Mouse (Mus musculus): ENCODE measurements around the gene Fam234b.

Fam234b gene

DNA sequence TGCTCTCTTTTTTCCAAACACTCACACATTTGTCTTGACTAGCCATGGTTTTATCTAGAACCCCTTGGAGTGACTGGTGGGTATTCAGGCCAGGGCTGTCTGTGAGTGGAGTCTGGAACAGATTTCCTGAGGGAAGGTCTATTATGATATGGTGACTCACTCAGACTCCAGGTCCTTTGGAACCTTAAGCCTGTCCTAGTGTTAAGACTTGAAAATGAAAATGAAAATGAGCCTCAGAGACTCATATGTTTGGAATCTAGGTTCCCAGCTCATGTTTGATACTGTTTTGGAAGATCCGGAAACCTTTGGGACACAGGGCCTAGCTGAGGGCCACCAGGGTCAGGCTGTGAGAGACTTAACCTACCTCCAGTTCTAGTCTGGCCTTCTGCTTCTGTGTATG lies 68.3 kb downstream of the Fam234b start:
- intact Hi-C loops (cut with DNase I), result no loop called here

DNA sequence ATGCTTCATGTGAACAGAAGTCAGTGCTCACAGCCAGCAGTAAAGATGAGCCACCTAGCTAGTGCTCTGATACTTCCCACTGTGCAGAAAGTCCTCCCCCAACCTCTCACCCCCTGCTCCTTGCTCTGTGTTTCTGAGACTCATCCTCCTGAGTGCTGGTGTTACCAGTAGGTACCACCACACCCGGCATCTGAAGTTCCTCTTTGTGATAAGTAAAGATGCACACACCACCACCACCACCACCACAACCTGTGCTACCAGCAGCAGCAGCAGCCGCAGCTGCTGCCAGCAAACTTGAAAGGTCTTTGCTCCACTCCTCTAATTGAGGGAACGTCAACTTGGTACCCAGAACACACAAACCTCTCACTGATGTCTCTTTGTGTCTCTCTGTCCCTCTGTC lies 69.4 kb downstream of the Fam234b start:
- intact Hi-C loops (cut with DNase I), result no loop called here

DNA sequence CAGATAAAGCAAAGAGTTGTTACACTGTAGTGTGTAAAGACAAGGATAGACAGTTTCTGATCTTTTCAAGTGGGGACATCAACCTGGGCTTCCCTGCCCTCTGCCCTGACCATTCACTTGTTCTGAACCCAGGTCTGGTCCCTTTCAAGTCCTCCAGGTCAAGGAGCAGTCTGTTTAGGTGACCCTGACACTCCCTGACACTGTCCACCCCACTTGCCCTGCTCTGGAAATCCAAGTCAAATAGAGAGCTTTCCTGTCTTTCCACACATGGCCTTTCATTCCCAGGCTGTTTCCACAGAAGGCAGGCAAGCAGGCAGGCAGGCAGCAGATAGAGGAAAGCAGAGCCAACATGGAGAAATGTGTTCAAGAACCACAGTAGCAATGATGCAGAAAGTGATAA lies 70.6 kb downstream of the Fam234b start:
- intact Hi-C loops (cut with DNase I), result no loop called here

DNA sequence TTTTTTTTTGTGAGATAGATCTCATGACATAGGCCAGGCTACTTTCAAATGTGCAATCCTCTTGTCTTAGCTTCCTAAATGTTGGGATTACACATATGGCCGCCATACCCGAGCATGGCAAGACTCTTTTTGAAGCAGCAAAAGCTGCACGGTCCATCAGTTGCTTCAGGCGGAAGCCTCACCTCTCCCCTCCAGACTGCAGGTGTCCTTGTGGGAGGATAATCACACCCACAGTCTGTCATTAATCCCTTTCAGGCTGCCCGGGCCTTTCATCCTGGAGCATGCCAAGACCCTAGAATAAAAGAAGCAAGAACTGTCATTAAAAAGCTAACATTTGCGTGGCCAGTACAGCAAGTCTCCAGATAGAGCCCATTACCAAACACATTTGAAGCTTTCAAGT lies 71.8 kb downstream of the Fam234b start:
- intact Hi-C loops (cut with DNase I), result no loop called here

DNA sequence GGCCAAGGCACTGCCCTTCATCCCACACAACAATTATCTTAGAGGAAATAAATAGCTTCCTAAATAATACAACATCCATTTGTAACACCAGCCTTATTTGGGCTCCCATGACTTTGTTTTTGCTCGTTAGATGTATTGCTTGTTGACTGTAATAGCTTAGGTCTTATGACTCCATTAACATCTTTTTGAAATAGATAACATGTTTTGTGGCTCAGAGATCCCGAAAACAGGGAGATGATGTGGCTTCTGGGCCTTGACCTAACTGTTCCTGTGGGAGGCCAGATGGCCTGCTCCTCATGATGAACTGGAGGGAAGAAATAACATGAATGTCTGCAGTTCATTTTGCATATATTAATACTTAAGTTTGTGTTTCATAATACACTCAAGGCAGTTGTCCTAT lies 74.0 kb downstream of the Fam234b start:
- intact Hi-C loops (cut with DNase I), result no loop called here

DNA sequence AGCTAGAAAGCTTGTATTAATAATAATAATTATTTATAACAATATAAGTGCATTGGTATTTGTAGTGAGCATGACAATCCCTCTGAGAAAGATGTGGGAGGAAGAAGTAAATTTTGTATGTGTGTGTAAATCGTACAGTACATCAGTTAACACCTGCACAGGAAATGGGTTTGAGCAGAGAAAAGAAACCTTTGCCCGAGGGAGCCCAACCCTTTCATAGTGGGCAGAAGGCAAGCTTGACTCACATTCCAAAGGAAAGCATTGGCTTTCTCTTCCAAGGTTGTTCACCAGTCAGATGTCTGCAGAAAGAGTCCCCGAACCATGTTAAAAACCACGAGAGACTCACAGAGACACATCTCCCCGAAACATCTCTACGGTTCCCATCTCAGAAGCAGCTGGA lies 75.3 kb downstream of the Fam234b start:
- intact Hi-C loops (cut with DNase I), result no loop called here

DNA sequence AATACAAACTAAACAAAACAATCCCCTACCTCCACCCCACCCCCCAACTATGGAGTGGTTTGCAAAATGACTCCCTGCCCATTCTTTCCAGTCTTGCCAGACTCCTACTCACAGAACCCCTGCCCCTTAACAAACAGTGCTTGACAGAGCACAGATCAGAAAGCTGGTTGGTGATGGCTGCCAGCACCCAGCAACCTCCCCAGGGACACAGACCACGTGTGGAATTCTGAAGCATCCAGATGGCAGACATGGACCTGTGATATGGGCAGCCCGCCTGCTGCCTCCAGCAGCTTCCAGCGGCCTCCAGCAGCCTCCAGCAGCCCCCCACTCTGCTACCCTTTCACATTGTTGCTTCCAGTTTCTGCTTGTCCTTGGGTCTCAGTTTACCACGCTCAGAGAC lies 77.5 kb downstream of the Fam234b start:
- intact Hi-C loops (cut with DNase I), result no loop called here

DNA sequence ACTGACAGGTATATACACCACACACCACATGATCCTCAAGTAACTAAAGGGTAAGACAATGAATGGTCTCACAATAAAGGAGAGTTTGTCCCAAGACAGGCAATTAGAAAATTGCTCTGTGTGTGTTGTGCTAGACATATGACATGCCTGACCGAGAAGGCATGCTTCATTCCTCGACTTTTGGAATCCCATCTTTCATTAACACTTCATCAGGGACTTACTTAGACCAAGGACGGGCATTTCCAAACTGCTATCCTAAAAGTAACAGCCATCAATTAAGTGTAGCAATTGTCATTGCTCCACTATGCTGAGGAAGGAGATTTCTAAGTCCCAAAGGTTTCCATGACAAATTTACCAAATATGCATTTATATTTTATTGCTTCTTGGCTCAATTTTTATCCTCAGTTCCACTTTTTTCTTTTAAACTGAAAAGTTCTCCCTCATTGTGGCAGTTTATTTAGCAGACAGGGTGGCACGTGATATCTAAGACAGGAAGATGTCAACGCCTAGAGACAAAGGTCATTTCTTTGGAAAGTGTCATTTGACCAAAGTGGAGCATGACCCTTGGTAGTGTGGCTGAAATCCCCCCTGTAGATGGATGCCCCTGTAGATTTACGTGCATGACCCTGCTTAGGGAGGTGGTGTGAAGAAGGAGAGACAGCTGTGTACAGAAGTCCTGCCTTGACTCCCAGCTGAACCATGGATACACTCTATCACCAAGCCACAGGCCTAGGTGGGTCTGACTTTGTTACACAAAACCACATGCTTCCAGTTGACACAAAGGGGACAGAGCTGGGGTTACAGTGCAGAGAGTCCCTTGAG lies 78.9 kb downstream of the Fam234b start:
- intact Hi-C loops (cut with DNase I), result no loop called here

DNA sequence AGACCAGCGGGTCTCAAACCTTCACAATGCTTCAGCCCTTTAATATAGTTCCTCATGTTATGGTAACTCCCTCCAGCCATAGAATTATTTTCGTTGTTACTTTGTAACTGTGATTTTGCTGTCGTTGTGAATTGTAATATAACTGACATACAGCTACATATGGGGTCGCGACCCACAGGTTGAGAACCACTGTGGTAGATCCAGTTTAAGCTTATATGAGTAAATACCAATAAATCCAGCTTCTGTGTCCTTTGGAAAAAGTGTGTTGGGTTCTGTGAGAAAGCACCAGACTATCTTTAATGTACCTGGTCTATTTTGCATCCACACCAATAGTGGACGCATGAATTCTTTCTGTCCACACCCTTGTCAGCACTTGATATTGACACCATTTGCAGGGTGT lies 80.5 kb downstream of the Fam234b start:
- intact Hi-C loops (cut with DNase I), result no loop called here

DNA sequence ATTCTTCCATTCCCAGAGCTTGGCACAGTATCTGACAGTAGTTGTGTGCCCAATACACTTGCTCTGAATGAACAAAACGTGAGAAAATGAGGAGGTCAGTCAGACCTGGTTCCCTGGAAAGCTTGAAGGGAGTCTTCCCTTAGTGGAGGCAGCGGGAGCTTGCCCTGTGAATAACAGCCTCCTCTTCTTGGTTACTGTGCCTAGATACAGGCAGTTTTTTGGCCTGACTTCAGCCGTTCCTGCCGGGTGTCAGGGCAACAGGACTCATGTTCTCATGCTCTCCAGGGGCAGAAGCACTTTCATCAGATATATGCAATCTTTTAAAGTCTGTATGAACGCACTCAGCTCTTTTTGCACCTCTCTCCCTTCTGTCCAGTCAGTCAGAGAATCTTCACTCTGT lies 81.5 kb downstream of the Fam234b start:
- intact Hi-C loops (cut with DNase I), result no loop called here

DNA sequence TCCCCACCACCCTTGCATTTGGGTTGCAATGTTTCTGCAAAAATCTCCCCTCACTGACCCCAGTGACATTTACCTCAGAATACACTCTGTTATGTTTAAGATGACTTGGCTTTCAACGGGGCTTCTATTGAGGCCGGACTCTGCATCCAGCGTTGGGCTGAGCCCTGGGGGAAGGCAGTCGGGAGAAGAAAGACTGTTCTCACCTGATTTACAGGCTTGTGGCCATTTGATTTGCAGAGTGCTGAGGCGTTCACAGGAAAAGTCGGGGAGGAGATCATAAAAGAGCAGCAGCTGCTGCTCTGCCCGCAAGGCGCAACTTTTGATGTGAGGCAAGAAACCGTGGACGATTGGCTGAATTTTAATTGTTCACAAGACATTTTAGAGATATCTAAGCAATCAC lies 82.1 kb downstream of the Fam234b start:
- intact Hi-C loops (cut with DNase I), result no loop called here

DNA sequence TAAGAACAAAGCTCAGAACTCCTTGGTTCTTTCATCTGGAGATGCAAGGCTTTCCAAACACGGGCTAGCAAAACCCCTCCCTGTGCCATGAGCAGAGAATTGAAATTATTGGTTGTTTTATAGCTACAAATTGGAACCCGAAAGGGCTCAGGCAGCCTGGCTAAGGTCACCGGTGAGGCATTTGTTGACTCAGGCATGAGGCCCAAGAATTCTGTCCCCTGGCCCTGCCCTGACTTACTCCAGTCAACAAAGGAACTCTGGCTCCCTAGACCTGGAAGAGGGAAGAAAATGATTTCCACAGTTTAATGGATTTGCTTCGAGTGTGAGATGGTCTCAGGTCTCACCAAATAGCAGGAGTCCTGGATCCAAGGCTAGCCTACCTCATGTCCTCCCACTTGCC lies 94.6 kb downstream of the Fam234b start:
- intact Hi-C loops (cut with DNase I), result no loop called here

DNA sequence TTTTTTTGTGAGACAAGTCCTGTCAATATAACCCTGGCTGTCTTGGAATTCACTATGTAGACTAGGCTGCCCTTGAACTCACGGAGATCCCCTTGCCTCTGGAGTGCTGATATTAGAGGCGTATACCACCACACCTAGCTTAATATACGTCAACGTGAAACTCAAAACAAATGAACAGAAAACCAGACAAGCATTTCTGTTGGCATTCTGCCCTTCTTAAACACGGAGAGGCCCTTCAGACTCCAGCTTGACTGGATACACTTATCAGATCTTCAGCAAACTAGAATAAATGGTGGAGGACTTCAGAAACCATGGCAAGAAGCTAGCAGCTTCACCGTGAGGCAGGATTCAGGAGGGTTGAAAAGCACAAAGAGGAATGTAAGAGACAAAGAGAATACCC lies 96.4 kb downstream of the Fam234b start:
- intact Hi-C loops (cut with DNase I), result no loop called here
